Mouse (Mus musculus) embryo, embryonic 10.5 days (tissue): ENCODE results near the gene Cstb.
"Not testable (repeated sequence)": the region's sequence is repeated elsewhere in the genome, so short reads cannot be mapped to it uniquely, and the experiment has no call there.

Source experiments
- DNase-seq: peaks from one replicate; pipeline ENCODE4 v3.0.0-alpha.2; 2015; ENCODE audit warnings: low spot score

The Cstb gene

DNA sequence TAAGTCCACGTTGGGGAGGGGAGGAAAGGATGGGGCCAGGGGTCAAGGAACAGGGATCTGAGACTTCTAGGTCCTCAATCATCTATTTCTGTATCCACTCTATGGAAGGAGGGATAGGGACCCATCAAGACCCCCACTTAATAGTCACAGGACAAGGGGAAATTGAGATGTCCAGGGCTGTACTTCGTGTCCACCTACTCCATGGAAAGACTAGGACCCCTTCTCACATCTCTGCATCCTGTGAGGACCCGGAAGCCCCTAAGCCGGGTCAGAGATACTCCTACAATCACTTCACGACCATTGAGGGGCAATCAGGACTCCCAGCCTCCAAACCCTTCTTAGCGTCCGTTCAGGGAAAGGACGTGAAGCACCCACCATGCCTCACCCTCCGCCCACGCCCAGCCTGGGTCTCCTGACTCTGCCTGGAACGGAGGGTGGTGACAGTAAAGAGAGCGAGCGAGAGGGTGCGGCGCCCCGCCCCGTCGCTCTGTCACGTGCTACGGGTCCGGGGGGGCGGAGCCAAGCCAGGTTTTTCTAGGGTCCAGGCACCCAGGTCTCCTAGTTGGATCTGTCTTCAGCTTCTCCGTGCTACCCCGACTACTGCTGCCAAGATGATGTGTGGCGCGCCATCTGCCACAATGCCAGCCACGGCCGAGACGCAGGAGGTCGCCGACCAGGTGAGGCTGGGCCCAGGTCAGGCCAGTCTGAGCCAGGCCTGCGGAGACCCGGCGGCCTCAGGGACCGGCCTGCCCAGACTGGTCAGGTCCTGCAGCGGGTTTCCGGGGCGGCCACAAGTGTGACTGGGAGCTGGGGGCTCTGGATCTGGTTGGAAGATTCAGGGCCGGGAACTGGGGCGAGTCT, at the start of gene Cstb:
Gene Cstb, plus strand, starts transcription at position 489 of the 861 bp plus-strand sequence.
- DNase-seq: peak; percentile 87

DNA sequence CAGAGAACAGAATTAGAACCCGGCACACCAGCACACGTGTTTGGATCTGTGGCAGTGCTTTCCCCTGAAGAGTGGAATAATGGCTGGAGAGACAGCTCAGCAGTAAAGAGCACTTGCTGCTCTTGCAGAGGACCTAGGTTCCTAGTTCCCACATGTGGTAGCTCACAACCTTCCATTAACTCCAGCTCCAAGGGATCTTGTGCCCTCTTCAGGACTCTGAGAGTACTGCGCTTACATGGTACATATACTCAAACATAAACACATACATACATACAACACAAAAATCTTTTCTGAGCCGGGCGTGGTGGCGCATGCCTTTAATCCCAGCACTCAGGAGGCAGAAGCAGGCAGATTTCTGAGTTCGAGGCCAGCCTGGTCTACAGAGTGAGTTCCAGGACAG, 47.0 kb upstream of the Cstb start:
- DNase-seq: no peak

DNA sequence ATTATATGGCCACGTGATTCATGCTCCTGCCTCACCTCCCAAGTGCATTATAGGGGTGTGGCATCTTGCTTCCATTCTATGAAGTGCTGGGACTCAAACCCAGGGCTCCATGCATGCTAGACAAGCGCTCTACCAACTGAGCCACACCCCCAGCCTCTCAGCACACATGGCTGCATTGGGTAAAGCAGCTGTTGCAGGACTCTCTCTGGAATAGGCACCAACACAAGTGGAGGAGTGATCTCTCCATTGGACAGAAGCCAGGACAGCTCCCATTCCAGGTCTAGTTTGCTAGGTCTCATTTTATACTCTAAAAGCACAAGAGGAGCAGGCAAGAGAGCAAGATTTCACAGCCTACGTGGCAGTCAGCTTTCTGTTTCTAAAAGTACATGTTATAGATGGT, 41.9 kb upstream of the Cstb start:
- DNase-seq: no peak

DNA sequence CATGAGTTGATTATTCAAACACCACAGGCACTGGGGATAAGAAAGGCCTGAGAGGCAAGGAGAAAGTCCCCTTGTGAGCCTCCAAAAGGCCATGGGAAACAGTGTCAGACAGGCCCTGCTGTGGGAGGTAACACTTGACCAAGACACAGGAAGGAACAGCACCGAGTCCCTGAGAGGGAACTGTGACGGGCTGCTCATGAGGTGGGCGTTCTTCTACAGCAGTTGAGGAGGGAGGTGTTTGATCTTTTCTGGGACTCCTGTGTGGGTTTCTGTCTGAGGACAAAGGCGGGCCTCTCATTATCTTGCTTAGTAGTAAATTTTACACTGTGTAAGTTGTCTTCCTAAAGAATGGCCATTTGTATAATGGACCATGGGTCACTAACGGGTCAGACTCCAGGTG, 39.9 kb upstream of the Cstb start:
- no peak for DNase-seq

DNA sequence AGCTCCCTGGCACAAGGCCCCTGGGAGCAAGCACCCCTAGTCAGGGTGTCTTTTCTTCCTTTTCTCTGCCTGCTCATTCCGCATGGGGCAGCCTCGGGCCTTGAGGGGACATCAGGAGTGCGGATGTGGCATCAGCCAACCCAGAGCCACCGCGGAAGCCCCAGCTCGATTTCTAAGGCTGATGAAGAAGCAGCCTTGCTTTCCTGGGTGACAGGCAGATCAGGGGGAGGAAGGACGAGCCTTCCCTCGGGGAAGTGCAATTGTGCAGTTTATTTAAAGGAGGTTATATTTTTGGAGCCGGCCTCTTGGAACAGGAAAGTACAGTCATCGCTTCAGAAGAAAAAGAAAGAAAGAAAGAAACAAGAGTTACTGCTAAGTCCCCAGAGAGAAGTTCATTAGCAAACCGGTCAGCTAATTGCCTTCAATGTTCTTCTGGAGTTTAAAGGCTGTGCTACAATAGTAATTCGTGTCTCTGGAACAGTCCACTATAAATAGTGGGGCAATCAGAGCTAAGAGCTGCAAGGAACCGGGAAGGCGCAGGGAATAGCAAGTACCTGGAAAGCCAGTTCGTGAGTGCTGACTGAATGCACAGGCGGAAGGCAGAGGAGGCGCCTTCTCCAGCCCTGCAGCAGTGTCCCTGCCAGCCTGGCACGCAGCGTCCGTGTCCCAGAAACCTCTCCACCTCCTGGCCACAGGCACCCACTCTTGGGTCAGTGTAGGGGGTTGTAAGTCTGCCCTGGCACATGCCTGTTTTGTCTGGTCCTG, 37.1 kb upstream of the Cstb start:
- DNase-seq: no peak

DNA sequence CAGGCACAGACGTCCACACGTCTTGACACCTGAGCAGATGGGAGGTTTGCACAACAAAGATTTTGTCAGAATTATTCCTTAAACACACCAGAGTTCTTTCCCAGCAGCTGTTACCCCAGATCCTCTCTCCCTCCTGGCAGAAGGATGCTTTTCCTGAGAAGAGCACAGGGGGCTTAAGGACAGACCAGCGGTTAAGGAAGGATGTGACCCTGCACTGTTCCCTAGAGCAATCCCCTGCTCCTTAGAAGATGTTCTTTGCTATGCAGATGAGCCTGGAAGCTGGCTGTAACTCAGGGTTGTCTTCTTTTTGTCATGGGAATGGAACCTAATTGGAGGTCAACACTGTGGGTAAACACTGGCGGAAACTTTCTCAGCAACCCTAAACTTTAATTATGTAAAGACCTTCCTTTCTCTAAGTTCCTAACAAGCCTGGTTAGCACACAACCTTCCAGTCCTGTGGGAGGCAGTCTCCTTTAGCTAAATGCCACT, 34.4 kb upstream of the Cstb start:
- no peak for DNase-seq

DNA sequence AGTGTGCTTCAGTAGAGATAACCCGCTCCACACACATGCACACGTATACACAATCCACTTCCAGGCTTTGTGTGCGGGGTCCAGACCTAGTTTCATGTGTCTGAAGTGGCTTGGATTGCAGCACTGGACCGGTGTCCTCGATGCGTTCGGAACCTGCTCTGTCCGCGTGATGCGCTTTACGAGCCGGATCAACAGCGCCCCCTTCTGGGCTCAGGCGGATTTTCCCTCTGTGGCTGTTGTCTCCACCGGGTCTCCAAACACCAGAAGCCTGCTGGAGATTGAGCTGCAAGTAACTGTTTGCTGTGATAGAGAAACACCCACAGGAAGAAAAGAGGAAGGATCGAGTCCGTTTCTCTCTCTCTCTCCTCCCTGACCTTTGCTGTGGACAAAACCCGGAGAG, 33.4 kb upstream of the Cstb start:
- DNase-seq: peak; percentile 83

DNA sequence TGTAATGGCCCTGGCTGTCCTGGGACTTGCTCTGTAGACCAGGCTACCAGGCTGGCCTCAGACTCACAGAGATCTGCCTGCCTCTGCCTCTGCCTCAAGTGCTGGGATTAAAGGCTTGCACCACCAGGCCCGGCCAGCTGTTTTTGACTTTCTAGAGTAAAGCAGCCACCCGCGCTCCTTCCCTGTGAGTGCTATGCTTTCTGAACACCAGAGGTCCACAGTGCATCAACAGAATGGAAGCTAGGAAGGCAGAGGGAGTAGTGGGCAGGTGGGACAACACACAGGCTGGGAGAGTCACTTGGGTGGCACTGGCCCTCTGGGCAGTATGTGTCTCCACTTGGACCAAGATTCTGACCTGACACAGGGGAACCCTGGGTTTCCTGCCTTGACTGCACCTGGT, 30.1 kb upstream of the Cstb start:
- DNase-seq: no peak

DNA sequence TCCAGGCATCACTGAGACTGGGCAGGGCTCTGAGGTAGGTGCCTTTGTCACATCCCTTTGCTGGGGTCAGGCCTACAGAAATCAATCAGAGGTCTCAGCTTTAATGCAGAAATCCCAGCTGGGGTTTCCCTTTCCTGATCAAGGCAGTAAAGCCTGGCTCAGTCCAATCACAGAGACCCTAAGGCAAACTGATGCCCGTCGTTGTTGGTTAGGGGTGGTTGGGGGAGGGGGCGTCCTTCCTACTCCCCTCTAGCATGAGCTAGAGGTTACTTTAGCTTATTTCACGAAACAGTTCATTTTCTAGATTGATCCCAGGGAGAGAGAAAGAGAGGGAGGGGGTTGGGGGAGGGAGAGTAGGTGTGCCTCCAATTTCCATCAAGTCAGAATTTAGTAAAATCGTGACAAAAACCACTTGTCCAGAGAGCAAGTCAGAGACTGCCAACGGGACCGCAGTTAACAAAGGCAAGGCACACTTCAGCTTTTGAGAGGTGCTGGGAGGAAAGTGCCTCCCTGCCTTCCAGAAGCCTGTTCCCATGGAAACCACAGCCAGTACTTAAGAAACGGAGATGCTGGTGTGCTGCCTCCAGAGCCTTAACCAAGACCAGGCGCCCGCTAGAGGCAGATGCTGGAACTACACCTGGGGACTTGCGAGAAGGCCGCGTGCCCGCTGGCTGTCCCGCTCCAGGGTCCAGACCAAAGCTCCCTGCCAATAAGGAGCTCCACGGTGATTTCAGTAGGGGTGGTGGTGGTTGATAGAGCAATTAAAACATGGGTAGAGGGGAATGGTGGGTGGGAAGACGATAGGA, 29.4 kb upstream of the Cstb start:
- peak; percentile 98 for DNase-seq

DNA sequence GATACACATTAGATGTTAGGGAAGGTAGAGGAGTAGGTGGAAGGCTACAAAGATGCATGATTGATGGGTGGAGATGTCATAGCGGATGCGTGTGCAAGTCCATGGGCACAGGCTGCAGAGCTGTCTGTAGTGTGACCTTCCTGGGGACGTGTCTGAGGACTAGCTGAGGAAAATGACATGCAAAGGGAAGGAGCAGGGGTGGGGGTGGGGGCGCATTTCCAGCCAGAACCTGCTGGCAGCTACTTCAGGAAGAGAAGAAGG, 28.9 kb upstream of the Cstb start:
- no peak for DNase-seq

DNA sequence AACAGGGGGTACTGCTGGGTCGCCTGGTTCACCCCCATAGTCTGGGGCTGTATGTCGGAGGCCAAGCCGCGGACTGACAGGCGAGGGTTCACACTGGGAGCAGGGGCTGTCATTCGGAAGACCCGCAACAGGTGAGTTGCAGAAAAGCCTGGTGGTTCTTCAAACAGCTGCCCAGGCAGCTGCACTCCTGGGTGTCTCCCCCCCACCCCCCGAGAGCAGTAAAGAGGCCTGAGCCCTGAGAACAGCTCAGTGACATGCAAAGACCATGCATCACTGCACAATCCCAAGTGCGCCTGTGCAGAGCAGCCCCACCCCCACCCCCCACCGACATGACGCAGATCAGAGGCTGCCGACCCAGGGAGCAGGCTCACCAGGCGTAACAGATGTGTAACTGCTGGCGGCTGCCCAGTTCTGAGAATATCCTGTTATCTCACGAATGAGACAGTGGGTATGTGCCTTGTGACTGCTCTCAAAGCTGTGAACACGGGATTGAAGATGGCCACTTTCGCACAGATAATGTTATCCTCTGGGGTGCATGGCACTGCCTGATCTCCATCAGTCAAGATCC, 26.3 kb upstream of the Cstb start:
- DNase-seq: peak; percentile 50

DNA sequence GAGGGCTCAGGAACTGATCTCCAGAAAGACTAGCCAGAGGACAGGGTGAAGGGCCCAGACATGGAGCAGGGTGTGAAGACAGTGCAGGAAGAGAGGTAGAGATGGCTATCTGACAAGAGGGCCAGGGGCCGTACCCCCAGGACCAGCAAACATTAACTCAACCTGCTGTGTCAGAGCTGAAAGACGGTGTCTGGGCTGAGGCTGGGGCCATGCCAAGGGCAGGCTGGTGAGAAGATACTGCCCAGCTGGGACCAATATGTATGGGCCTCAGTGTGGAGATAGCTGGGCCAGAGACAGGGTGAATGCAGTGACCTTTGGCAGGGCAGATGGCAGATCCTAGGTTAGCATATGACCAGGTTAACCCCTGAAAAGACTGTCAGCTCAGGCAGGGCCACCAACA, 24.3 kb upstream of the Cstb start:
- DNase-seq: no peak

DNA sequence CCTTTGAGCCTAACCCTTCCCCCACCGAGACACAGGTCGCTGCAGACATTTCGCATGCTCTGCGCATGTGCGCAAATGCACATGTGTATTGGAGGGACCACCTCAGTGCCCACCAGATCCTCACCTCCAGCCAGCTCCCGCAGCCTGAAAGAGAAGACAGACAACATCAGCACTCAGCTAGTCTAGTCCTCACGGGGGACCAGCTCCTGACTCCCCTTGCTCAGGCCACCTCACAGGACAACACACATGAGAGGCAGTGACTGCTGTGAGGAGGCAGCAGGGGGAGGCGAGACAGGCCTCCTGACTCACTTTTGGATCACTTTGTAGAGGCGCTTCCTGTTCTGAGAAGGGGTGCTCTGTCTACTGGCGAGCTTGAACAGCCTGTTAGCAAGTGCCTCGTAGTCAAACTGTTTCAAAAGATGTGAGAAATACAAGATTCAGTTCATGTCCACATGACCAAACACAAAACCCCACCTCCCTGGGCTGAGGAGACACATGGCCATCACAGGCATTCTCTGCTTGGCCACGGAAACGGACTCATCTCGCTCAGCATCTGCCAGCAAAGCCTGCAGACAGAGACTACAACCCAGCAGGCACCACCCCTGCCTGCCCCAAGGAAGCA, 23.1 kb upstream of the Cstb start:
- no peak for DNase-seq

DNA sequence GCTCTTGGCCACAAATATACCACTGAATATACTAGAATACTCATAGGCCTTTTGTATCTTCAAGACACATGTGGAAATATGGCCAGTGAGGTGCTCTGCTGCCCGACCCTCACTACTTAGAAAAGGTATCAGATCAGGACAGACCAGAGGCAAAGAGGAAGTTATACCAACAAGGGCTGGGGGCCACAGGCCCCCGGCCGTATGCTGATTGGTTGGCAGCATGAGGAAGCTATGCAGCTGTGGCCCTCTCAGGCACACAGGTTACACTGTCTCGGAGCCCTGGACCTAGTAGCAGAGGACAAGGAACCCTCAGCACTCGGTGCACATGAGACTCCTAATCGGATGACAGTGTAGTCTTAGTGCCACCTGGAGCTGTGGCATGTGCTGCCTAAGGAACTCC, 19.3 kb upstream of the Cstb start:
- DNase-seq: no peak

DNA sequence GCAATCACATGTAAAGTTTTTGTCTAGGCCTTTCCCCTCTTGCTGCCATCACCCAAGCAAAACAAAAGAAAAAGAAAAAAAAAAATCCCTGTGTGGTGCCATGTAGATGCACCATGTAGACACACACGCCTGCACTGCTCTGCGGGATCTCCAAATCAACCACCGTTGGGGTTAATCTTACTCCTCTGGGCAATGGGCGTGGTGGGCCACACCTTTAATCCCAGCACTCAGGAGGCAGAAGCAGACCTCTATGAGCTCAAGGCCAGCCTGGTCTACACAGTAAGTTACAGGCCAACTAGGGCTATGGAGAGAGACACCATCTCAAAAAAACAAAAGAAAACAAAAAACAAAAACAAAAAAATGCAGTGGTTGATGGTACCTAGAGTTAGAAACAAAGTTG, 18.3 kb upstream of the Cstb start:
- DNase-seq: no peak

DNA sequence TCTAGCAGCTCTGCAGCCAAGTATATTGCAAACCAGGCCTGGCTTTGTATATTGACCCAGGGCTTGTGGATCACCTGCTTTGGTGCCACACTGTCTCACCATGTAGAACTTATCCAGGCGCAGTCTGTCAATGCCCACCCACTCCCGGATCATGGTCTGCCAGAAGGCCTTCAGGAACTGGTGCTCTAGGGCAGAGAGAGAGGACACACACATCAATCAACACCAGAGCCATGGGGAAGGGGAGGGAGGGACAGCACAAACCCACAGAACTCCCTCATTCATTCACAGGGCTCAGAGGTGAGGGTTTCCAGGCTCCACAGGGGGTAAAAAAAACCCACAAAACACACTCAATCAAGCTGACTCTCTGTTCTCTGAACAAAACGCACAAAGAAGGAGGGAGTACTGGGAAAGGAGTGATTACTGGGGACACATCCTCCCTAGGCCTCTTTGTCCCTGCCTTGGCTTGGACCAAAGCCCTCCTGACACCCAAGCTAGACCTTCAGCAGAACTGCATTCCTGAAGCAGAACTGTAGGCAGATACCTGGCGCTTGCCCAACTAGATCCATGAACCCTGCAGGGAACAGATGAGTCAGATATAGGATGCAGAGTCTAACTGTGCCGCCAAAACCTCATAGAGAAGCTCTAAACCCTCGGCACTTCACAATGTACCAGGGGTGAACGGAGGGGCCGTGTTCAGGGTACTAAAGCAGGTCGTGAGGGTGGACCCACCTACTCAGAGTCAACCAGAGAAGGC, 16.3 kb upstream of the Cstb start:
- no peak for DNase-seq

DNA sequence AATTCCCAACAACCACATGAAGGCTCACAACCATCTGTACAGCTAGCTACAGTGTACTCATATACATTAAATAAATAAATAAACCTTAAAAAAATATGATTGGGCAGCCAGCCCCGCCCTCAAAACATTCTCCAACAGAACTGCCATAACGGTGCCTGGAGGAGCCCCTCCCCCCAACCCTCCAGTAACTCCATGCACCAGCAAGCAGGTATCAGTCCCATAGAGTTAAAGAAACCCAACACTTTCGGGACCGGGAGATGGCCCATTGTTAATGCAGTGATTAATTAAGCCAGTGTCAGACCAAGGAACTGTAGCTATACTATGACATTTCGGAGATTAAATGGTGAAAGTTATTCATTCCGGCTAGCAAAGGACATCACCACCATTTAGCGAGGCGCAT, 13.6 kb upstream of the Cstb start:
- DNase-seq: no peak

DNA sequence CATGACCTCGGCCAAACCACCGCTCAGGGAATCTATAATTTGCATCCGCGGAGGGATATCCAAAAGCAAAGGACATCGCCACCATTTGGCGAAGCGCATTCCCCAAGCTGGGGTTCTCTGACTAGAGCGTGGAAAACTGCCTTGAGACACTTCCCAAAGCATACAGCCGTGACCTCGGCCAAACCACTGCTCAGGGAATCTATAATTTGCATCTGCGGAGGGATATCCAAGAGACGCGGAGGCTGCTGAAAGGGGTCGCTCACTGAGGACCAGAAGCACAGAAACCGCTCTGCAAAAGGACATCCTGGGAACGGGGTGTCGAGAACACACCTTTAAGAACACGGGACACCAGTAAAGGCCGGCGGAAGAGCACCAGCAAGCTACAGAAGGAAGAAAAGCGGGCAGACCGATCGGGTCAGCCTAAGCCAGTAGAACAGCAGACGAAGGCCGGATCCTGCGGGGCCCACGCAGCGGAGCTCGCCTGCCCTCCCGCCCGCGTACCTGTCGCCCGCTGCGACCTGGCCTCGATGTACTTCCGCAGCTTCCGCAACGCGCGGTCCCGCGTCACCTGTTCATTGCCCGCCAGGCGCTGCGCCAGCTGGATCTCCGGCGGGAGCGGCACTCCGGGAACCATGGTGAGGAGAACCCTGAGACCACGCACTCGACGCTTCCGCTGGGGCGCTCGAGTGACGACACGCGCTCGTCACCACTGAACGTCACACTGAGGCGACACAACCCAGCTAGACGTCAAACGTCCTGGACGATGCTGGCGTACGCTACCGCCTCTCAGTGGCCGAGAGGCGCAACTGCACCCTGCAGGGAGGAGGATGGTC, 12.9 kb upstream of the Cstb start, which contains the start of gene Rrp1:
Gene Rrp1, minus strand, starts transcription at position 725 of the 833 bp plus-strand sequence.
- peak; percentile 95 for DNase-seq

DNA sequence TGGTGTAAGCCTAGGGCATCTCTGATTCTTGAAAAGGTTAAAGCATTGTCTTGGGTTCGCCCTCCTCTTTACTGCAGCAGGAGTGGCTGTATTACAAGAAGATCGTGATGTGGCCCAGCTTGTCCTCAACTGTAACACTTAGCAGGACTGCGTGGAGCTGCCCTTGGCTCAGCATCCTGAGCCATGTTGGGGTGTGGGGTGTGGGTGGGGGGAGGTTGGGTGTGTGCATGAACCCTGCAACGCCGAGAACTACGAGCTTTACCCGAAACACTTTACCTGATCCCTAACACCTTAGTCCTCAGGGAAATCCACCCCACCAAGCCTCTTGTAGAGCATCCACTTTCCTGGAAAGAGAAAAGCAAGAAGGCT, 12.3 kb upstream of the Cstb start:
- DNase-seq: no peak

DNA sequence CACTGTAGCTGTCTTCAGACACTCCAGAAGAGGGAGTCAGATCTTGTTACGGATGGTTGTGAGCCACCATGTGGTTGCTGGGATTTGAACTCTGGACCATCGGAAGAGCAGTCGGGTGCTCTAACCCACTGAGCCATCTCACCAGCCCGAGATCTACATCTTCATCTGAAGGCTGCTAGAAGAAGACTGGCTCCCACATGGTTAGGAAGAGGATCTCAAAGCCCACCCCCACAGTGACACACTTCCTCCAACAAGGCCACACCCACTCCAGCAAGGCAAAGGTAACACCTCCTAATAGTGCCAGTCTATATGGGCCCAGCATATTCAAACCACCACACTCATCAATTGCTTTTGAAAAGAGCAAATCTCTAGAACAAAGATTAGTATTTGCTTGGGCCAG, 10.5 kb upstream of the Cstb start:
- DNase-seq: not testable (repeated sequence)
